Mouse (Mus musculus): ENCODE results near the gene Aco2. TPM values are rescaled to one million over a fixed set of nuclear protein-coding genes. Genes with fewer than 3 reads are reported as not detected.
A peak's percentile ranks its signal among the peaks of the same experiment; 100 is the strongest.

The Aco2 gene
- polyA plus RNA-seq, 1 experiment from 2014 or later = 87.0 TPM

DNA sequence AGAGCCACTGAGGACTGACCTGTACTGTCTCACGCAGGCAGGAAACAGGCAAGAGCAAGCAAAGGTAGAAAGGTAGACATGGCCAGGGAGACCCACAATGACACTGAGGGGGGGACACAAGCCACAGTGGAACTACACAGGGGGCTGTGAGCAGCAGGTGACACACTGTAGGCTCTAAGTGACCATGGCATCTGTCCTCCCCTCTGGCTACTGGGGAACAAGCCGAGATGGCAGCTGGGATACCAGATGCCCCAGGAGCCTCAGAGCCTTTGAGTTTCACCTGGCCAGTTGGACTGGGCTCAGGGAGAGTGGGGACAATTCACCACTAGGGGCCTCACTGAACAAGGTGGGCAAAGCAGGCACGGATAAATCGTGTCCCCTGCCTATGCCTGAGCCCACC lies 80.2 kb downstream of the Aco2 start:
- no peak overlapping the region for H3K27ac ChIP-seq (ENCODE audit: low read depth)
- DNase-seq = no peak
- 82% methylated on average over 4 of the region's 4 CpGs for WGBS (ENCODE audit: insufficient replicate concordance)
- H3K4me3 ChIP-seq (ENCODE audit: low read depth, low read length) = no peak overlapping the region
- peaks cover 10% of the 10 kb centered on the region; the same call in 1 of the 2 replicates for H3K36me3 ChIP-seq (replicated peaks; ENCODE audit: insufficient read depth, low read length)
- no peaks in the 10 kb centered on the region for H3K4me1 ChIP-seq (ENCODE audit: insufficient read depth)
- H3K27me3 ChIP-seq (ENCODE audit: insufficient read depth, low read length) = no peaks in the 10 kb centered on the region
- H3K4me2 ChIP-seq (ENCODE audit: low read depth, low read length) = no peak overlapping the region
- ATAC-seq = no peak
- no peak overlapping the region for H3K9ac ChIP-seq (replicated peaks)
- TF ChIP-seq EP300 (IDR thresholded peaks at IDR 0.05; ENCODE audit: low read depth) (no peak), CTCF (IDR thresholded peaks at IDR 0.05; ENCODE audit: low read depth) (no peak)
- no peaks in the 10 kb centered on the region for H3K9me3 ChIP-seq (ENCODE audit: low read length)

DNA sequence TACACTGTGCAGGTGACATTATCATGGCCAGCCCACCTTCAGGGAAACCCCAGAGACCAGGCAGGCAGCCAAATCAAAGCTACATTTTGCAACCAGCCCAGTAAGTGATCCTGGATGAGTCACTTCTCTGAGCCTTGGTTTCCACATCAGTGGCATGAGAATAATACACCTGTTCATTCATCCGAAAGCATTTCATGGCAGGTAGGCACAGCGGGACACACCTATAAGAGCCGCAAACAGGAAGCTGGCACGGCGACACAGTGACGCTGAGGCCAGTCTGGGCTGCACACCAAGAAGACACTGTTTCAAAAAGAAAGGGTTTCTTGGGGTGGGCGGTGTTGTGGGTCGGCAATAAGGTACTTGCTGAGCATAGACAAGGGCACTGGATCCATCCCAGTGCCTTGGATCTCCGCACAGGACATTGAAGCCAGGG lies 82.1 kb downstream of the Aco2 start:
- no peak overlapping the region for H3K4me3 ChIP-seq (ENCODE audit: low read depth, low read length)
- no peaks in the 10 kb centered on the region for H3K9me3 ChIP-seq (ENCODE audit: low read length)
- H3K27me3 ChIP-seq (ENCODE audit: insufficient read depth, low read length) = no peaks in the 10 kb centered on the region
- H3K36me3 ChIP-seq (replicated peaks; ENCODE audit: insufficient read depth, low read length) = peaks cover 10% of the 10 kb centered on the region; the same call in 1 of the 2 replicates
- no peak overlapping the region for H3K4me2 ChIP-seq (ENCODE audit: low read depth, low read length)
- H3K9ac ChIP-seq (replicated peaks) = no peak overlapping the region
- WGBS (ENCODE audit: insufficient replicate concordance) = 92% methylated on average over 9 of the region's 9 CpGs
- no peak for DNase-seq
- H3K4me1 ChIP-seq (ENCODE audit: insufficient read depth) = 0 out of 2 replicates have a peak, but pooled peaks cover 4% of the 10 kb centered on the region
- no peak; the same call in 1 of the 2 replicates for ATAC-seq
- TF ChIP-seq EP300 (IDR thresholded peaks at IDR 0.05; ENCODE audit: low read depth) = no peak
- no peak overlapping the region for H3K27ac ChIP-seq (ENCODE audit: low read depth)

DNA sequence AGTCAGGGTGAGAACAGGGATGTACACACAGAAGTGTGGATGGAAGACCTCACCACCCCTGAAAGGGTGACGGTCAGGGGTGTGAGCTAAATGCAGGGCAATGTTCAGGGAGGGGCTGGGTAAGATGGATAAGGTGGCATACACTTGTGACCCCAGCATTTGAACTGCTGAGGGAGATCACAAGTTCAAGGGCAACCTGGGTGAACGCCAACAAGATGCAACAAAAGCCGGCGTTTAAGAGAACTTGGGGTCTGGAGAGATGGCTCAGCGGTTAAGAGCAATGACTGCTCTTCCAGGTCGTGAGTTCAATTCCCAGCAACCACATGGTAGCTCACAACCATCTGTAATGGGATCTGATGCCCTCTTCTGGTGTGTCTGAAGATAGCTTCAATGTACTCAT lies 82.6 kb downstream of the Aco2 start:
- ATAC-seq (no peak), DNase-seq (no peak)
- Histone ChIP-seq H3K9me3 (ENCODE audit: low read length) (no peaks in the 10 kb centered on the region), H3K4me3 (ENCODE audit: low read depth, low read length) (no peak overlapping the region), H3K4me1 (ENCODE audit: insufficient read depth) (peaks cover 7% of the 10 kb centered on the region), H3K27me3 (ENCODE audit: insufficient read depth, low read length) (no peaks in the 10 kb centered on the region), H3K36me3 (replicated peaks; ENCODE audit: insufficient read depth, low read length) (peaks cover 10% of the 10 kb centered on the region; the same call in 1 of the 2 replicates), H3K4me2 (ENCODE audit: low read depth, low read length) (no peak overlapping the region), H3K27ac (ENCODE audit: low read depth) (no peak overlapping the region), H3K9ac (replicated peaks) (no peak overlapping the region)
- 89% methylated on average over 6 of the region's 6 CpGs for WGBS (ENCODE audit: insufficient replicate concordance)
- TF ChIP-seq EP300 (IDR thresholded peaks at IDR 0.05; ENCODE audit: low read depth) = no peak
- TF ChIP-seq CTCF (IDR thresholded peaks at IDR 0.05; ENCODE audit: low read depth) = no peak

DNA sequence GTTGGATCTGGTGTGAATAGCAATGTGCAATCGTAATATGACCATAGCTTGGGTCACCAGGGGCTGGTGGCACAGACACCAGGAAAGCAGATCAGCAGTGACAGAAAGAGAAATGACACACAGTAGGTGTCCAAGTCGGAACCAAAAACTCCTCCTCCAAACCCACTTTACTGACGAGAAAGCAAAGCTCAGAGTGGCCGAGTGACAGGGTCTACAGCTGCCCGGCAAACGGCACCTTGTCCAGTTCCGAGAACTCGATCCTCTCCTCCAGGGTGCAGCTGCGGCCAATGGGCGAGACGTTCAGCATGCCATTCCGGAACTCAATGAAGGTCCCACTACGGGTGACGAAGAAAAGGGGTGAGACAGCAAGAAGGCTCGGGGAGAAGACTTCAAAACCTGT lies 83.3 kb downstream of the Aco2 start:
- H3K27ac ChIP-seq (ENCODE audit: low read depth) = no peak overlapping the region
- no peak overlapping the region for H3K4me3 ChIP-seq (ENCODE audit: low read depth, low read length)
- peaks cover 14% of the 10 kb centered on the region for H3K4me1 ChIP-seq (ENCODE audit: insufficient read depth)
- no peak for DNase-seq
- no peak for TF ChIP-seq EP300 (IDR thresholded peaks at IDR 0.05; ENCODE audit: low read depth)
- TF ChIP-seq CTCF (IDR thresholded peaks at IDR 0.05; ENCODE audit: low read depth) = no peak
- no peaks in the 10 kb centered on the region for H3K27me3 ChIP-seq (ENCODE audit: insufficient read depth, low read length)
- 93% methylated on average over 15 of the region's 15 CpGs for whole genome bisulfite sequencing (ENCODE audit: insufficient replicate concordance)
- H3K36me3 ChIP-seq (replicated peaks; ENCODE audit: insufficient read depth, low read length) = peaks cover 10% of the 10 kb centered on the region; the same call in 1 of the 2 replicates
- ATAC-seq = no peak
- no peak overlapping the region for H3K4me2 ChIP-seq (ENCODE audit: low read depth, low read length)
- H3K9ac ChIP-seq (replicated peaks) = no peak overlapping the region
- H3K9me3 ChIP-seq (ENCODE audit: low read length) = no peaks in the 10 kb centered on the region

DNA sequence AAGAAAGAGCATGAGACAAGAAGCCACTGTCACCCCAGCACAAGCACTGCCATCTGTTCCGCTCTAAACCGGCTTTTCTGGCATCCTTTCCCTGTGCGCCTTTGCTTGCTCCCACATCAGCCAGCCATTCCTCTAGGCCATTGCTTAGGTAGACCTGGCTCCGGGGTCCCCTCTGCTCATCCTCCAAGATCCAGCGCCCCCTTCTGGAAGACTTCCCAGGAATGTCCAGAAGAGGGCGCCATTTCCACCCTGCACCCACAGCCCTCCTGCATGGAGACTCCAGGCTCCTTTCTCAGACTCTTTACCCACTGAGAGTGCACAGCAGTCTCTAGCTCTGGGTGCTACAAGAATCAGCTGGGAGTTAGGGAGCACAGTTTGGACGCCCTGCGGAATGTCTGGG lies 84.3 kb downstream of the Aco2 start:
- WGBS (ENCODE audit: insufficient replicate concordance) = 62% methylated on average over 8 of the region's 8 CpGs
- DNase-seq = peak; percentile 74
- TF ChIP-seq EP300 (IDR thresholded peaks at IDR 0.05; ENCODE audit: low read depth) (no peak), CTCF (IDR thresholded peaks at IDR 0.05; ENCODE audit: low read depth) (peak; percentile 95)
- H3K9me3 ChIP-seq (ENCODE audit: low read length) = no peaks in the 10 kb centered on the region
- H3K36me3 ChIP-seq (replicated peaks; ENCODE audit: insufficient read depth, low read length) = peaks cover 7% of the 10 kb centered on the region; the same call in 1 of the 2 replicates
- no peak overlapping the region for H3K27ac ChIP-seq (ENCODE audit: low read depth)
- no peak overlapping the region for H3K4me2 ChIP-seq (ENCODE audit: low read depth, low read length)
- H3K4me3 ChIP-seq (ENCODE audit: low read depth, low read length) = no peak overlapping the region
- no peak for ATAC-seq
- no peaks in the 10 kb centered on the region for H3K27me3 ChIP-seq (ENCODE audit: insufficient read depth, low read length)
- no peak overlapping the region for H3K9ac ChIP-seq (replicated peaks)
- peaks cover 16% of the 10 kb centered on the region for H3K4me1 ChIP-seq (ENCODE audit: insufficient read depth)

DNA sequence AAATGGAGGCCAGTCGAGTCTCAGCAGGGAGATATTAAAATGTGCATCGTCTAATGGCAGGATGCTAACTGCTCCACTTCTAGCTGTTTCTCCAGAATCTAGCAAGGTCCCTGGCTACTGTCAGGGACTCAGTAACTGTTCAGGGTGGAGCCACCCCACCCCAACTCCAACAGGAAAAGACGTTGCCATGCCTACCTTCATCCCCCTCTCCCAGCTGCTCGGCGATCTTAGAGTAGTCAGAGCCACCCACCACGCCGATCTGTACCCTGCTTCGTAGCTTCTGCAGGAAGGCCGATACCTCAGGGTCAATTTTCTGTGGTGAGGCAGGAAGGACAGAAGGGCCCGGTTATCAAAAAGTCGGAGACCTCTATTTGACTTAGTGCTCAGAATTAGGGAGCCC lies 85.5 kb downstream of the Aco2 start:
- H3K27ac ChIP-seq (ENCODE audit: low read depth) = no peak overlapping the region
- ATAC-seq (no peak), DNase-seq (no peak)
- no peak overlapping the region for H3K4me3 ChIP-seq (ENCODE audit: low read depth, low read length)
- no peak overlapping the region for H3K9ac ChIP-seq (replicated peaks)
- WGBS (ENCODE audit: insufficient replicate concordance) = 85% methylated on average over 11 of the region's 11 CpGs
- H3K27me3 ChIP-seq (ENCODE audit: insufficient read depth, low read length) = 0 out of 2 replicates have a peak, but pooled peaks cover under 1% of the 10 kb centered on the region
- peaks cover 5% of the 10 kb centered on the region; the same call in 1 of the 2 replicates for H3K36me3 ChIP-seq (replicated peaks; ENCODE audit: insufficient read depth, low read length)
- H3K4me2 ChIP-seq (ENCODE audit: low read depth, low read length) = no peak overlapping the region
- TF ChIP-seq EP300 (IDR thresholded peaks at IDR 0.05; ENCODE audit: low read depth) (no peak), CTCF (IDR thresholded peaks at IDR 0.05; ENCODE audit: low read depth) (no peak)
- H3K9me3 ChIP-seq (ENCODE audit: low read length) = no peaks in the 10 kb centered on the region
- peaks cover 16% of the 10 kb centered on the region for H3K4me1 ChIP-seq (ENCODE audit: insufficient read depth)

Data from liver, postnatal 0 days (tissue).